Mouse (Mus musculus) ES-Bruce4 (cell line): ENCODE results near the gene Urgcp. TPM values are rescaled to one million over a fixed set of nuclear protein-coding genes. Genes with fewer than 3 reads are reported as not detected.

Source experiments
- H3K27ac ChIP-seq: 2 replicates; pipeline ENCODE4 v1.5.1; 2012; ENCODE audit warnings: low read length, inconsistent platforms; ENCODE audit not compliant: insufficient read depth
- H3K27me3 ChIP-seq: 2 replicates; pipeline ENCODE4 v1.6.1; 2012; ENCODE audit warnings: mild to moderate bottlenecking, low read length, inconsistent platforms; ENCODE audit not compliant: control insufficient read depth, poor library complexity, insufficient read depth, severe bottlenecking
- H3K36me3 ChIP-seq: 2 replicates; pipeline ENCODE4 v1.6.1; 2012; ENCODE audit warnings: inconsistent platforms, mild to moderate bottlenecking, low read length, moderate library complexity; ENCODE audit not compliant: control insufficient read depth, poor library complexity, insufficient read depth, severe bottlenecking
- H3K4me1 ChIP-seq: one replicate; pipeline ENCODE4 v1.8.1; 2011; ENCODE audit warnings: low read length; ENCODE audit not compliant: control insufficient read depth, insufficient read depth
- H3K4me3 ChIP-seq: 2 replicates; pipeline ENCODE4 v1.5.1; 2011; ENCODE audit warnings: low read depth, mild to moderate bottlenecking, low read length
- H3K9ac ChIP-seq: 2 replicates; pipeline ENCODE4 v1.6.1; 2012; ENCODE audit warnings: low read depth, mild to moderate bottlenecking, inconsistent platforms; ENCODE audit not compliant: poor library complexity, severe bottlenecking
- H3K9me3 ChIP-seq: replicated peaks from 2 replicates; pipeline ENCODE4 v1.6.1; 2012; ENCODE audit warnings: mild to moderate bottlenecking, low read length, inconsistent platforms; ENCODE audit not compliant: control insufficient read depth, poor library complexity, insufficient read depth, severe bottlenecking
- CTCF ChIP-seq: IDR thresholded peaks from one replicate; pipeline ENCODE4 v1.8.1; 2011; ENCODE audit warnings: low read depth, low read length
- EP300 ChIP-seq: IDR thresholded peaks from 2 replicates; pipeline ENCODE4 v1.6.1; 2011; ENCODE audit warnings: low read depth, low read length; ENCODE audit not compliant: insufficient read depth
- POLR2A ChIP-seq: IDR thresholded peaks from one replicate; pipeline ENCODE4 v1.8.1; 2011; ENCODE audit warnings: low read length; ENCODE audit not compliant: insufficient read depth
- polyA plus RNA-seq: library from polyadenylated mRNA; stranded (reverse); fragments of >200 nt; gene quantifications from 2 replicates; pipeline ENCODE4 v1.2.4, GENCODE M21; 2011; ENCODE audit warnings: low read depth; ENCODE audit not compliant: missing spikeins, insufficient read depth, insufficient read length

Gene Urgcp
- polyA plus RNA-seq, 1 experiment = 10.6 TPM

DNA sequence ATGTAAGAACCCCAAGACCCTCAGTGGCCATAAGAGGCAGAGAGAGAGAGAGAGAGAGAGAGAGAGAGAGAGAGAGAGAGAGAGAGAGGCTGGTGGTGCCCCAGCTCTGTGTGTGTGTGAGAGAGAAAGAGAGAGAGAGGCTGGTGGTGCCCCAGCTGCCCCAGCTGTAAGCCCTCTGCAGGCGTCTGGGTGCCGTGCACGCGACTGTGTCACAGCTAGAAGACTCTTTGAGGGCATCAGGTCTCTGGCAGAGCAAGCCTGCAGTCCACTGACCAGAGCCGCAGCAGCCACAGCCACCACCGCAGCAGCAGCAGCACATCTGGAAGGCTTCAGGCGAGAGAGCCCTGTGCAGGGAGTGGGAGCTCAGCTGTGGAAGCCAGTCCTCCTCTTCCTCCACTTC, 77.9 kb downstream of the Urgcp start:
- no peaks in the 10 kb centered on the region for H3K9me3 ChIP-seq
- H3K36me3 ChIP-seq = no peaks in the 10 kb centered on the region
- TF ChIP-seq POLR2A = no peak
- TF ChIP-seq EP300 = no peak
- no peak for TF ChIP-seq CTCF
- no peak overlapping the region for H3K4me3 ChIP-seq
- no peak overlapping the region for H3K27ac ChIP-seq
- H3K27me3 ChIP-seq = no peaks in the 10 kb centered on the region
- no peaks in the 10 kb centered on the region for H3K4me1 ChIP-seq
- no peak overlapping the region for H3K9ac ChIP-seq

DNA sequence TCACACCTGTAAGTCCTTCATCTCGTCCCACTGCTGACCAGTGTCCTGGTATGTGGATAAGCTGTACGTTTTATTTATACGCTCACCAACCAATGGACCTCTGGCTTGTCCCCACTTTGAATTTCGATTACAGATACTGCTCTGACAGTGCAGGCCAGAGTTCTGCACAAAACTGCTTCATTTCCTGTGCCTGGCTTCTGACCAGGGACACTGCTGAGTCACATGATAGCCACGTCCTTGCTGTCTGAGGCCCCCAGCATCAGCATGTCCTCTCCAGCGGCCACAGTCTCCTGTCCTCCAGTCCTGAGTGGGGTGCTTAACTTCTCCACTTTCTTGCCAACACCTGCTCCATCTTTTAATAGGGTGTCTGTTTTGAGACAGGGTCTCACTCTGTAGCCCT, 79.6 kb downstream of the Urgcp start:
- Histone ChIP-seq H3K36me3 (no peaks in the 10 kb centered on the region), H3K27me3 (no peaks in the 10 kb centered on the region), H3K9ac (no peak overlapping the region), H3K27ac (no peak overlapping the region), H3K4me3 (no peak overlapping the region), H3K4me1 (no peaks in the 10 kb centered on the region), H3K9me3 (no peaks in the 10 kb centered on the region)
- no peak for TF ChIP-seq EP300
- TF ChIP-seq POLR2A = no peak
- TF ChIP-seq CTCF = no peak

Other genes with a start within 250 kb of the Urgcp start
- gene Xbp1, start 241.7 kb downstream of the Urgcp start, polyA plus RNA-seq = 44.0 and 46.7 TPM in 2 replicates
- gene Ccdc117, start 220.2 kb downstream of the Urgcp start, polyA plus RNA-seq = 45.4 and 52.0 TPM in 2 replicates
- gene Ankrd36, start 192.7 kb downstream of the Urgcp start, polyA plus RNA-seq = not detected in 2 replicates
- gene Mrps24, start 46.7 kb downstream of the Urgcp start, polyA plus RNA-seq = 61.8 and 69.3 TPM in 2 replicates
- gene Dbnl, start 26.1 kb upstream of the Urgcp start, polyA plus RNA-seq = 27.4 and 33.4 TPM in 2 replicates
- gene Pgam2, start 41.4 kb upstream of the Urgcp start, polyA plus RNA-seq = 1.6 and 2.2 TPM in 2 replicates
- gene Polm, start 75.6 kb upstream of the Urgcp start, polyA plus RNA-seq = 9.3 and 9.9 TPM in 2 replicates
- gene Aebp1, start 99.6 kb upstream of the Urgcp start, polyA plus RNA-seq = 4.9 and 5.5 TPM in 2 replicates
- 127 and 175 TPM in 2 replicates for gene Pold2, start 115.9 kb upstream of the Urgcp start, polyA plus RNA-seq
- gene Myl7, start 136.4 kb upstream of the Urgcp start, polyA plus RNA-seq = 1.4 TPM in 1 of 2 replicates, not detected in the other
- gene Gck, start 187.7 kb upstream of the Urgcp start, polyA plus RNA-seq = not detected in 2 replicates
- 53.7 and 60.3 TPM in 2 replicates for gene Ykt6, start 193.3 kb upstream of the Urgcp start, polyA plus RNA-seq